Mouse (Mus musculus): ENCODE data around the gene Nrxn3. TPM values are rescaled to one million over a fixed set of nuclear protein-coding genes. Genes with fewer than 3 reads are reported as not detected.

Gene Nrxn3
- total RNA-seq, 4 experiments from 2014 or later, result 0.03 to 0.30 (median 0.28) TPM; not detected in 1

DNA sequence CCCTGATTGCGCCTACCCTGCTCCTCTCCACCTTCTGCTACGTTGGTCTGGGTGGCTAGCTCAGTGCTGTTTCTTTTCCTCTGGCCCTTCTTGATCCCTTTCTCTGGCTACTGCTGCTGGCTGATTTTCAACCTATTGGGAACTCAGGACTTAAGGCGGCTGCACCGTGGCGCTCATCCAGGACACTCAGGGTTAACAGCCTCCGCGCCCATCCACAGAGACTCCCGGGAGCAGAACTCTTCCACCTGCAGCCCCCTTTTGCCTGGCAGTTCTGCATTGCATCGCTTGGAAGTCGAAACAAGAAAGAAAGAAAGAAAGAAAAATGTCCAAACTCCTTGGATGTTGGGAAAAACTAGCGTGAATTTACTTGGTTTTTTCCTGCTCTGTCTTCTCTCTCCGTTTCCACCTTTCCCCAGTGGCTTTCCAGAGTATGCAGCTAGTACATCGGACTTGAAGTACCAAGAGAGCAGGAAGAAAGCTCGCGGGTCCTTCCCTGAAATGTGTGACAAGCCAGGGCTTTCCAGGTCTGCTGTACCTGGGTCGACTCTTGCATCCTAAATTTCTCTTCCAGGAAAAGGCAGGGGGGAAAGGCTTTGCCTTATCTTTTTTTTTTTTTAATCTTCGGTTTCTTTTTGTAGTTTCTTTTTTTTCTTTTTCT is 1090.0 kb downstream of the Nrxn3 start:
- DNase-seq (ENCODE audit: low spot score), result no peak

GRCm38 (mm10) chr12:89813294-89813693 is 1090.6 kb downstream of the Nrxn3 start:
- no peak for DNase-seq (ENCODE audit: low spot score)

- DNase-seq (ENCODE audit: low spot score), result no peak
Measured at GRCm38 (mm10) chr12:89813718-89814117, 1091.0 kb downstream of the Nrxn3 start.

GRCm38 (mm10) chr12:89814536-89814935 is 1091.9 kb downstream of the Nrxn3 start:
- no peak for DNase-seq (ENCODE audit: low spot score)

GRCm38 (mm10) chr12:89817072-89817773 is 1094.5 kb downstream of the Nrxn3 start:
- no peak for DNase-seq (ENCODE audit: low spot score)

GRCm38 (mm10) chr12:89818200-89818599 is 1095.5 kb downstream of the Nrxn3 start:
- DNase-seq (ENCODE audit: low spot score), result no peak

GRCm38 (mm10) chr12:89822141-89822540 is 1099.5 kb downstream of the Nrxn3 start:
- no peak for DNase-seq (ENCODE audit: low spot score)

GRCm38 (mm10) chr12:89829927-89830326 is 1107.3 kb downstream of the Nrxn3 start:
- no peak for DNase-seq (ENCODE audit: low spot score)

- DNase-seq (ENCODE audit: low spot score), result no peak
Measured at GRCm38 (mm10) chr12:89830350-89830749, 1107.7 kb downstream of the Nrxn3 start.

DNA sequence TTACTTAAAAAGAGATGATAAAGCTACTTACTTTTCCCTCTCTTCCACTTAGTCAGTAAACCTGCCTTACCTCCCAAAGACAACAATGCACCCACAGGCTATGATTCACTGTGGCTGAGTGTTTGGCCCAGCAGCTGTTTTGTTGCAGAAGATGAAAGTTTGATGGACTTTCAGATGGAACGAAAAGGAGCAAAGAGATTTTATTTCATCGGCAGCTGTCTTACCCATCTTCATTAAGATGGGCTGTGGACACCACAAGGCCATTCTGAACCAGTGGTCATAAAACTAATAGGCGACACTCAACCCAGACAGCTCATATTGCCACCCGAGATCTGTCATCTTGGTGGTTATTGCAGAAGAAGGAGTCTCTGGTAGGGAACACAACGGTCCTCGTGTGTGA is 1108.6 kb downstream of the Nrxn3 start:
- DNase-seq (ENCODE audit: low spot score), result no peak

DNA sequence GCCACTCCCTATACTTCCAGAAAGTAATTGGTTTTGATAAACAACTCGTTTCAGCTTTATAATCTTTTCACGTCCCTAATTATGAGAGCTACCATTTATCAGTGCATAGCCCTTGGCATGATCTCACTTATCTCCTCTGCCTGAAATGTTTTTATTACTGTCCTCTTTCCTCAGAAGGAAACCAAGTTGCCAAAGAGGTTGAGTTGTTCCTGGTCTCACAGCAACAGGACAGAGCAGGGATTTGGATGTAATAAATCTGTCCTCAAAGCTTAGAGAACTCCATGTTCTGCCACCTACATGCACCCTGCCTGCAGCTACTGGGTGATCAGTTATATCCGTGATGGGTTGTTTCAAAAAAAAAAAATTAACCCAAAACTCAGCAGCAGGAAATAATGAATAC is 1113.6 kb downstream of the Nrxn3 start:
- no peak for DNase-seq (ENCODE audit: low spot score)

GRCm38 (mm10) chr12:89842861-89843260 is 1120.2 kb downstream of the Nrxn3 start:
- no peak for DNase-seq (ENCODE audit: low spot score)

- no peak for DNase-seq (ENCODE audit: low spot score)
Measured at GRCm38 (mm10) chr12:89848116-89848515, 1125.4 kb downstream of the Nrxn3 start.

GRCm38 (mm10) chr12:89854355-89854754 is 1131.7 kb downstream of the Nrxn3 start:
- no peak for DNase-seq (ENCODE audit: low spot score)

DNA sequence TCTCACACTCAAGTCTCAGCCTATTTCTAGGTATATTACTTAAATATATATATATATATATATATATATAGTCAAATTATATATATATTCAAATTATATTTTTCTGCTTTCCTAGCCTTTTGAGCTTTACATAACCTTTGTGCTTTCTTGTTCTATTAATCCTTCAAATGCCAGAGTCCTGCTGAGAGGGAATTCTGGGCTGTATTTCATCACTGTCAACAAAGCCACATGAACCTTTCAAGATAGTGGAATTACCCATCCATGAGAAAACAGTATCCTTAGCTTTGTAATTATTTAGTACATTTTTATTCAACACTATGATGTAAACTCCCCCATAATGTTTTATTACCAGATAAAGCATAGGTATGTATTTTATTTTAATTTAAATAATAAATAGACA is 1144.4 kb downstream of the Nrxn3 start:
- DNase-seq (ENCODE audit: low spot score), result no peak

GRCm38 (mm10) chr12:89882617-89883370 is 1160.1 kb downstream of the Nrxn3 start:
- no peak for DNase-seq (ENCODE audit: low spot score)

GRCm38 (mm10) chr12:89884576-89884975 is 1161.9 kb downstream of the Nrxn3 start:
- no peak for DNase-seq (ENCODE audit: low spot score)

GRCm38 (mm10) chr12:89888647-89889046 is 1166.0 kb downstream of the Nrxn3 start:
- DNase-seq (ENCODE audit: low spot score), result no peak

GRCm38 (mm10) chr12:89896901-89897300 is 1174.2 kb downstream of the Nrxn3 start:
- no peak for DNase-seq (ENCODE audit: low spot score)

GRCm38 (mm10) chr12:89909578-89909977 is 1186.9 kb downstream of the Nrxn3 start:
- DNase-seq (ENCODE audit: low spot score), result no peak

DNA sequence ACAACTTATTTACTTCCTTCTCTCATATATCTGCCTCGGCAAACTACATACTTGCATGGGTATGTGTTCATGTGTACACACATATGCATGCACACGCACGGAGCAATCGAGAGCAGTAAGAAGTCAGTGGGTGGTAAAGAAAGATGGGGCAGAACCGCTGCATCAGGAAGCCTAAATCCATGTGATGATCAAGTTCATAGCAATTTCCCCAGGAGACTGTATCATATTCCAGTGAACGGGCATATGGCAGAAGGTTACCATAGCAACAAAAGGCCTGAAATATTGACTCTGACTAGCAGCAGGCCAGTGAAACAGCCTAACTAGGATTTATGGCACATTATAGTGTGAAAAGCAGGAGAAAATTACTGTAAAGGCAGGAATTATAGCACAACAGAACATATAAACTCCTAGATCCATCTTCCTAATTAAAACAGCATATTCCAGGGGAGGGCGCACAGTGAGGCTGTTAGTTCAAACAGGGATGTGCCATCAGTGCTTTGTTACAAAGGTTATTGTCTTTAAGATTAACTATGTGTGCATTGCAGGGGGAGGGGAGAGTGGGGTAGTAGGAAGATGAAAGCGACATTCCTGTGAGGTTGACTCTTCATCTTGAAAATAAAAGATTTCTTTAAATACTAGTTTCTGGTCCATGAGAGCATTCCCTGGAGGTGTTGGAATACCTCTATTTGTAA is 1195.6 kb downstream of the Nrxn3 start:
- no peak for DNase-seq (ENCODE audit: low spot score)

DNA sequence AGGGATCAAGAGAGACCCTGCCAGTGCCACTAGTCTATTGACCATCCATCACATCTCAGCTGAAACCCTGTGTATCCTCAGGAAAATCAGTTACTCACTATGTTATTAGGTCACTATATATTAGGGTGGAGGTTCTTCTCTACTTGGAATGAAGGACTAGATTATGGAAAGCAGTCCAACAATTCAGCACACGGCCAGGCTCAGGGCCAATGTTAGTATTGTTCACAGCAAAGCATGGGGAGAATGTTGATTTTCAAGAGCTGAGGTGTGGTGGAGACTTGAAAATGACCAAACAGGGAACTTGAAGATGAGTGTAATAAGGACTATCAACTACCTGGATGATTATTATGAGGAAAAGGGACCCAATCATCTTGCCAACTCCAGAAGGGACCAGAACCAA is 1209.7 kb downstream of the Nrxn3 start:
- DNase-seq (ENCODE audit: low spot score), result no peak
